Mouse (Mus musculus) T-cell, adult 2 months (primary cell): ENCODE data around the gene Cyb5r1.

ENCODE experiments used
- DNase-seq: peaks from one replicate; pipeline ENCODE4 v3.0.0; 2022; ENCODE audit warnings: low spot score

Cyb5r1 gene

DNA sequence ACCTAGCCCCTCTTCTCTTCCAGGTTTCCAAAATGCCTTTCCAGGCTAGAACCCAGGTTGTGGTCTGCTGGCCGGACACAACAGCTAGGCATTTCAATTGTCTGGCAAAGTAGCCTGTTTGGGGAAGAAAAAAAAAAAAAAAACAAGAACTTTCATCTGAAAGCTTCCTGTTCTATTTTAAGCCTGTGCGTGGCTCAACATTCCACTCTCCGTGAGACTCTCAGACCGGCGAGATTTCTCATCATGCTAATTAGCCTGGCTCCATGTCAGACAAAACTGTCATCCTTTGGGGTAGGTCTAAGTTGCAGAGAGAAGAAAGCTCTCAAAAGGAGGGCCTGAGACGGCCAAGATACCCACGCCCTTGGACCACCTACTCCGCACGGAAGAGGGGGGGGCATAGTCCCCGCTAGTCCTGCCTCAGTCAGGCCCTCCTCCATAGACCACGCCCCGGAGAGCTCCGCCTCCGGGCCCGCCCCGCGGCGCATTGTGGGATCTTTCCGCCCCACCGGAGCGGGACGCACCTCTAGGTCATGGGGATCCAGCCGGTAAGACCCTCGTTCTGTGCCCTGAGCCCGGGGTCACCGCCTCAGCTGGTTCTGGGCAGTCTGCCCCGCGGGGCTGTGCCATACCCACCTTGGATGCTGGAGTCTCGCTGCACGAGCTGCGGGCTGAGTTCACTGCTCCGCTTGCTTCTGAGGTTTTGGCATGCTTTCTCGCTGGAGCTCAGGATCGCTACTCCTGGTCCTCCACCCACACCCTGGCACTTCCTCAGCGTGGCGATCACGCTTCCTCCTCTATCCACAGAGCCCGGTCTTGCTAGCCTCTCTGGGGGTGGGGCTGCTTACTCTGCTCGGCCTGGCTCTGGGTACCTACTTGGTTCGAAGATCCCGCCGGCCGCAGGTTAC, at the start of gene Cyb5r1:
Gene Cyb5r1 (plus strand): TSS at position 51 of the 905 bp plus-strand sequence.
- DNase-seq = peak; percentile 66

- DNase-seq = no peak
These were observed 47.9 kb upstream of the Cyb5r1 start for GRCm38 (mm10) chr1:134357461-134357860.

DNA sequence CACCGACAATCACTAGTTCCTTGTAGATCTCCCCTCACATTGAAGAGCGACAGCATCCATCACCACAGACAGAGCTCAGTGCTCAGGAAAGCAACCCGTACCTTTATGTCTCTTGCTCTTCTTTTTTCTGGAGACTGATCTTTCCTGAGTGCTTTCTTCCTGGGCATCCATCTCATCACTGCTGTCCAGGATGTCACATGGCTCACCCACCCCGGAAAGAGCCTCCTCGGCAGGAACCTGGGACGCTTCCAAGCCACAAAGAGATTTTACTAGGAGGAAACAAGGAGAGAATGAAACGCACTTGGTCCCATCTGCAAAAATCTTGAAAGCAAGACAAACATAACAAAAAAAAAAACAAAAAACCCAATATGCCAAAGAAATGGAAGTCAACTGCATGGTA, 44.7 kb upstream of the Cyb5r1 start:
- DNase-seq = no peak

DNA sequence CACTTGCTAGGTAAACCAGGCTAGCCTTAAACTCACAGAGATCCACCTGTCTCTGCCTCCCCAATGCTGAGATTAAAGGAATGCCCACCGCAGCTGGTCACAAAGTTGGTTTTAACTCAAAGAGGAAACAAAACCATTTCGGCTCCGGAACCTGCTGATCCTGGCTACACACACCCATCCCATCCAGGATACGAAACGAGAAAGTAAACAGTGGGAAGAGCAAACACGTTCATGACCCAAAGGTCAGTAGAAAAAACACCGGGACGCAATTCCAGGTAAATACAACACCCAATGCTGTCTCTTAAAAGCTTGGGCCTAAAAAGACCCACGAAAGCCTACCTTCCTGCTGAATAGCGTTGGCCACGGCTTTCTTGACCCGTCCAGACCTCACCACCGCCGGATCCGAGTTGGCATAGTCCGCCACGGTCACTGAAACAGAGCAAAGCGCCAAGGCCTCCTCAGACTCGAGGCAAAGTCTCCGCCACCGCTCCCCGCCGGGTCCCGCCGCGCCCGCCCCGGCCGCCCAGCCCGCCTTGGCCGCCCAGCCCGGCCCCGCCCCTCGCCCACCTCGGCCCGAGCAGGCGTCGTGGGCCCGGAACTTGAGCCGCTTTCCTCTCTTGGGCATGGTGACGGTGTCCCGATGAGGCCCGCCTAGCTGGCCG, 44.0 kb upstream of the Cyb5r1 start:
- no peak for DNase-seq

DNA sequence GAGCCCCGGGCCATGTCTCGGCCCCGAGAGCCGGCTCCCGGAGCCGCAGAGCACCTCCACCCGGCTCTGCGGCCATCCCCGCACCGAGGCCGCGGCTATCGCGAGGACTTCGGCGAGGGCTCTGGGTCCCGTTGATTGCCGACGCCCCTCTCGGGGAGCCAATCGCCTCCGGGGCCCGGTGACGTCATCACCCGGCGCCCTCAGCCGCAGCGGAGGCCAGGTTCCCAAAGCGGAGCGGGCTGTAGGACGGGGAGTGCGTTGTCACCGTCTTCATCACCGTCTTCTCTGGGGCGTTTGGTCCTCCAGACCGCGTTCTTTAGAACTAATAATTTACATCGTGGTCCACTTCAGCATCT, 43.5 kb upstream of the Cyb5r1 start, which contains the start of gene Tmem183a:
Gene Tmem183a (minus strand): TSS at position 123 of the 356 bp plus-strand sequence.
- peak; percentile 97 for DNase-seq

GRCm38 (mm10) chr1:134363194-134363593, 42.2 kb upstream of the Cyb5r1 start:
- DNase-seq = no peak

- DNase-seq = no peak
These were observed 39.9 kb upstream of the Cyb5r1 start for GRCm38 (mm10) chr1:134365491-134365890.

DNA sequence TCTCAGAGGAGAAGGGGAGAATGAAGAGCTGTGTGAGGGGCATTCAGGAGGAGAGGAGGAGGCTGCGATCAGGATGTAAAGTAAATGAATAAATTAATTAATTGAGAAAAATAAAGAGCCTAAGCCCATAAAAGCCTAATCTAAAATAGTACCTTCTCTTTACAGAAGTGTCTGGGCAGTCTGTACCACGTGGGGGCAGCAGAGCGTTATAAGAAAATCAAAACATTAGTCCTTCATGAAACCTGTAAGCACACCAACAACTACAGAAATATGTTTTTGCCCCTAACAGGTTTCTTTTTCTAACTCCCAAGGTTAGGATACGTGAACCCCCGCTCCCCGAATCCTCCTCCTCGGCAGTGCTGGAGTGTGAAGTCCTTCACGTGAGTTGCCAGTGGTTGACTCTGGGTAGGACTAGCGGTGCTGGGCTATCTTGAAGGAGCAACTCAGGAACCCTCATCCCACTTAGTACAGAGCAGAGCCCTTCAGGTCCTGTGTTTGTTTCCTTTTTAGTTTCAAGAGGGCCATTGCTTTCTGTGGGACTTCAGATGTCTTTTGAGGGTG, 36.5 kb upstream of the Cyb5r1 start:
- DNase-seq = peak; percentile 34

DNA sequence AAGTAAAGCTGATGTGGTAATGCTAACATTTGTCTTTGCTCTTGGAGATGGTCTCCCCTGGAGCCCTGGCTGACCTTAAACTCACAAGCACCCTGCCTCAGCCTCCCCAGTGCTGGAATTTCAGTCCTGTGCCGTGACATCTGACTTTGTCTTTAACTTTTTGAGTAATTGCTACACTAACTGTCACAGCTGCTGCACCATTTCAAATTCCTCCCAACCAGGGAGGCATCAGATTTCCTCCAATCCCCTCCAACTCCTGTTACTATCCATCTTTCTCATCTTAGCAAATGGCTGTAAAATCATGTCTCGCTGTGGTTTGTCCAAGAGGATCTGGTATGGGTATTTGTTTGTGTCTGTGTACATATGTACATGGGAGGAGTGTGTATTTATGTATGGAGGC, 31.2 kb upstream of the Cyb5r1 start:
- no peak for DNase-seq

GRCm38 (mm10) chr1:134381051-134381450, 24.3 kb upstream of the Cyb5r1 start:
- no peak for DNase-seq

DNA sequence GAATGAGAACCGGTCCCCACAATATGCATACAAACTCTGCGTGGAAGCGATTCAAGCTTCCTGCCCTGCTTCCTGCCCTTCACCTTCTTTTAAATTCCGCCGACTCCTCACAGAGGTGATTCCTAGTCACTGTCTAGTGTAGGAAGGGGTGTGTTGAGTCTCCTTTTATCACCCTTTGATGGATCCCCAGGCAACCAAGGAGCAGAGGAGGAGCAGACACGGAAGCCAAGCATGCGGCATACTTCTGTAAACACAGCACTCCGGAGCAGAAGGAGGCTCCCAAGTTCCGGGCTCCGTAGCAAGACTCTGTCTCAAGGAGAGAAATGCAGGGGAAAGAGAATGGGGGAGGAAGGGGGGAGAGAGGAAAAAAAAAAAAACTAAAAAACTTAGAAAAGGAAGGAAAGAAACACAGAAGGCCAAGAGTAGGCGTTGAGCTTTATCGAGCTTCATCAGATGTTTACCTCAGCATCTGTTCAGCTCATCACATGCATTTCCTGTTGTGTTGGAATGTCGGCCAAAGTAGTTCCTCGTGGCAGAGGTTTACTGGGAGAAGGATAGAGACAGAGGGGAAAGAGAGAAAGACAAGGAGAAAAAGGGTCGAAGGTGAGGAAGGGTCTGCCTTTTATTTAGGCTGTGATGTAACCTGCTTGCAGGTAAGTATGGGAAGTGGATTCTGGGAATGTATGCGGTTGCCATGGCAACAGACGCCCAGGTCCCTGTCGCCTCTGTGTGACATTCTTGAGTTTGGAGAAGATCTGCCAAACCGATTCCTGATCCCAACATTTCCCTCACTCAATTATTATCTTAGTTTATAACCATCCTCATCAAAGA, 23.3 kb upstream of the Cyb5r1 start:
- no peak for DNase-seq

GRCm38 (mm10) chr1:134384581-134384980, 20.8 kb upstream of the Cyb5r1 start:
- DNase-seq = no peak

GRCm38 (mm10) chr1:134385176-134385575, 20.2 kb upstream of the Cyb5r1 start:
- DNase-seq = no peak

DNA sequence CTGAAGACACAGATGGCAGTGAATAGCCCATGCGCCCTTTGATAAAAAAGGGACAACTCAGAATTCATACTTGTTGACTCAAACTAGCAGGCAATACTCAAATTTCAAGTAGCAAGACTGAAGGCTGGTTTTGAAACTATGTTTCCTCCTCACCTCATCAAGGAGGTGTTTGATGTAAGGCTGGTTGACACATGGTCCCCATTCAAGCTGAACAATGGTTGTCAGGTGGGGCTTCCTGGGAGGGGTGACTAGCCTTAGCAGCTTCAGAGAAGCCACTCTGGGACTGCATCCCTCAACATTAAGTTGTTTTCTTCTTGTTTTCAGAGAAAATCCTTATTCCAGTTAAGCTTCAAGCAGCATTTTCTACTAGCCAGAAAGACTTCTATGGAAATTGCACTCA, 19.7 kb upstream of the Cyb5r1 start, which contains the start of gene 4933406M09Rik:
Gene 4933406M09Rik (plus strand): TSS at position 275 of the 400 bp plus-strand sequence.
- no peak for DNase-seq

DNA sequence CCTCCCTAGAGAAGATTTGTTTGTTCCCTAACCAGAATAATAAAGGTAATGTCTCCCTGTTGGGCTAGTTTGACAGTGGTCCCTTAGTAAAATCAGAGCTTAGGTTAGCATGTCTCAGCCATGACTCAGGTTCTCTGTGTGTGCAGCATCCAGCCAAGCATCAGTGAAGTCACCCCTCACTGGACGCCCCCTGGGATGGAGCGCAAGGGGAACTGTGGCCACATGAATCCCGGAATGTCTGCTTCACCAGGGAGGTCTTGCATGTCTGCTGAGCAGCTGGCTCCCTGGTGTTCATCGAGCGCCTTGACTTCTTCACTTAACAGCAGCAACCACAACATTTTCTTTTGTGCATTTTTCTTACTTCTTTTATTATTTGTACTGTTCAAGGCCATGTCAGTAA, 11.5 kb upstream of the Cyb5r1 start:
- DNase-seq = no peak

- DNase-seq = no peak
These were observed 7.1 kb upstream of the Cyb5r1 start for GRCm38 (mm10) chr1:134398210-134398609.

DNA sequence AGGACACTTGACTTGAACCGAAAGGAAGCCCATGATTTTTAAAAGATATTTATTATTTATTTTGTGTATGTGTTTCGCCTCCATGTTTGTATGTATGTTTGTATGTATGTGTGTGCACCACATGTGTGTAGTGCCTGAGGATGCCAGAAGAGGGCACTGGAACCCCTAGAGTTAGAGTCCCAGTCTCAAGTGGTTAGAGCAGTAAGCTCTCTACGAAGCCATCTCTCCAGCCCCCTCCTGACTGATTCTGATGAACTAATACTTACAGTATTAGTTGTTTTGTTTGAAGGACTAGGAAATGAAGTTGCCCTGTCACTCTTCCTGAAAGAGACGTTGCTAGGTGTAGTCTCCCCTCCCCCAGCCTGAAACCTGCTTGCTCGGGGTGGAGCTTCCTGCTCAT, 5.6 kb upstream of the Cyb5r1 start:
- DNase-seq = peak; percentile 18

- no peak for DNase-seq
These were observed 1.0 kb downstream of the Cyb5r1 start for GRCm38 (mm10) chr1:134406414-134406771.

- DNase-seq = no peak
These were observed 2.7 kb downstream of the Cyb5r1 start for GRCm38 (mm10) chr1:134408080-134408479.

DNA sequence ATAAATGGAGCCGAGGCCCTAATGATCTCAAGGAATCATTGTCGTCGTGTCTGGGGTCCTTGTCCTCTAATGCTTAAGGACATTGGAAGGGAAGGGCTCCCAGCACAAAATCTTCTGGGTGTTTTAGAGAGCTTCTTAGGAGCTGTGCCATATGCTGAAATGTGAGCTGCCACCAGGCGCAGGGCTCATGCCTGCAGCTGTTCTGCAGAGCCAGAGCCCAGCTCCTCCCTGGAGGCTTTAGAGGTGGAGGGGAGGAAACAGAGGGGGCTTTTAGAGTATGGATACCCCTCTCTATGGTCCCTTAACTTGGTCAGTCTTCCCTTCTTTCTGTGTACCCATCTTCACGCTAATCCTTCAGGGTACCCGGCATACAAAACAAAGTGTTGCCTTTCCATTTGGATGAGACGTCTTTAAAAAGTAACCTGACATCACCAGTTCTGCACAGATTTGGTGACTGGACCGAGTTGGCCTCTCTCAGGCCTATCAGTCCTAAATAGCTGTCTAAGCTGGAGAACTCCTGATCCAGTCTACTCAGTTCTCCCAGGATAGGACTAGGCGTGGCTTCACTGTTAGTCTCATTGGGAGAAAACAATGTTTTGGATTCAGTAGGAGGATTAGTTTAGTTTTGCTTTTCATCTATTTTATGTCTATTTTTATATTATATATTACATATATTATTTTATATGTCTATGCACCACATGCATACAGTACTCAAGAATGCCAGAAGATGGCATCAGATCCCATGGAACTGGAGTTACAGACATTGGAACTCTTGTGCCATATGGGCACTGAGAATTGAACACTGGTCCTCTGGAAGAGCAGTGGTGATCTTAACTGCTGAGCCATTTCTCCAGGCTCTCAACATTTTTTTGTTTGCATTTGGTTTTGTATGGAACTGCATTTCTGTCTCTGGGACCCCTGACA, 6.6 kb downstream of the Cyb5r1 start:
- DNase-seq = no peak

DNA sequence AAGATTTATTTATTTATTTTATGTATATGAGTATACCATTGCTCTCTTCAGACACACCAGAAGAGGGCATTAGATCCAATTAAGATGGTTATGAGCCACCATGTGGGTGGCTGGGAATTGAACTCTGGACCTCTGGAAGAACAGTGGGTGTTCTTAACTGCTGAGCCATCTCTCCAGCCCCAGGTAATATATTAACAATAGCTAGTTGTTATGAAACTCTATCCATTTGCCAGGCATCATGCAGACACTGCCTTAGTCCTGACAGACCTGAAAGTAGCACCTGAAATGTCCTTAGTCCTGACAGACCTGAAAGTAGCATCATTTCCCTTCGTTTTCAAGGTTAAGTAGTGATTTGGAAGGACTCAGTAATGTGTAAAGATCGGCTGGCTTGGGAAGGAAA, 8.7 kb downstream of the Cyb5r1 start:
- DNase-seq = no peak
